Mouse (Mus musculus) limb, embryonic 11.5 days (tissue): Measurements from ENCODE around the gene Runx1. TPM values are rescaled to one million over a fixed set of nuclear protein-coding genes. Genes with fewer than 3 reads are reported as not detected.

Experiments
- ATAC-seq: fragments of 200-750 bp; cut with Nextera tagmentation; 2 replicates; pipeline ENCODE4 v1.8.0; 2017; ENCODE audit warnings: low read depth; ENCODE audit not compliant: insufficient number of reproducible peaks, low FRiP score, low TSS enrichment
- DNase-seq: peaks from one replicate; pipeline ENCODE4 v3.0.0-alpha.2; 2015; ENCODE audit warnings: low spot score
- H3K27ac ChIP-seq: fragments of 300-500 bp; sonication (generic); replicated peaks from 2 replicates; pipeline ENCODE4 v1.5.1; 2014; ENCODE audit warnings: low read depth, mild to moderate bottlenecking, low read length
- H3K27me3 ChIP-seq: fragments of 300-500 bp; sonication (generic); 2 replicates; pipeline ENCODE4 v1.6.1; 2014; ENCODE audit warnings: mild to moderate bottlenecking, low read length, mixed read lengths; ENCODE audit not compliant: control insufficient read depth, insufficient read depth
- H3K36me3 ChIP-seq: fragments of 300-500 bp; sonication (generic); 2 replicates; pipeline ENCODE4 v1.6.1; 2014; ENCODE audit warnings: mild to moderate bottlenecking, low read length, moderate library complexity, mixed read lengths; ENCODE audit not compliant: control insufficient read depth, insufficient read depth
- H3K4me1 ChIP-seq: fragments of 300-500 bp; sonication (generic); 2 replicates; pipeline ENCODE4 v1.6.1; 2014; ENCODE audit warnings: low read length, mixed read lengths; ENCODE audit not compliant: control insufficient read depth, insufficient read depth
- H3K4me2 ChIP-seq: fragments of 300-500 bp; sonication (generic); 2 replicates; pipeline ENCODE4 v1.6.1; 2014; ENCODE audit warnings: low read depth, mild to moderate bottlenecking, moderate library complexity; ENCODE audit not compliant: severe bottlenecking
- H3K4me3 ChIP-seq: fragments of 300-500 bp; sonication (generic); 2 replicates; pipeline ENCODE4 v1.5.1; 2014; ENCODE audit warnings: low read depth, low read length
- H3K9ac ChIP-seq: fragments of 300-500 bp; sonication (generic); 2 replicates; pipeline ENCODE4 v1.6.1; 2014; ENCODE audit warnings: mild to moderate bottlenecking, low read length
- H3K9me3 ChIP-seq: fragments of 300-500 bp; sonication (generic); 2 replicates; pipeline ENCODE4 v1.6.1; 2016; ENCODE audit warnings: low read length; ENCODE audit not compliant: control insufficient read depth
- WGBS: fragments of 180-500 bp; shearing (Covaris S2); extraction: QIAGEN DNeasy Blood & Tissue Kit; methylation state at CpG from one replicate; pipeline ENCODE4 v1.1.7; 2014; 5-methylcytosine and 5-hydroxymethylcytosine counted together
- polyA plus RNA-seq: library from polyadenylated mRNA; unstranded; fragments of >200 nt; fragmentation: Nextera tagmentation; extraction: Ambion mirVana; gene quantifications from 2 replicates; pipeline ENCODE4 v1.2.1, GENCODE M21; 2014

The Runx1 gene
- polyA plus RNA-seq, 1 experiment from 2014 or later = 2.7 TPM

- Histone ChIP-seq H3K27me3 (no peaks in the 10 kb centered on the region), H3K4me1 (peaks cover 27% of the 10 kb centered on the region; the same call in 1 of the 2 replicates), H3K36me3 (no peaks in the 10 kb centered on the region), H3K4me2 (no peak overlapping the region), H3K9ac (no peak overlapping the region), H3K9me3 (no peaks in the 10 kb centered on the region), H3K4me3 (no peak overlapping the region), H3K27ac (peak overlapping the region; percentile 42; the same call in 1 of the 2 replicates)
- DNase-seq = no peak
- 69% methylated on average over 5 of the region's 5 CpGs for WGBS
- ATAC-seq = peak; percentile 47; the same call in 1 of the 2 replicates
Observed at GRCm38 (mm10) chr16:92653816-92654215, 172.1 kb downstream of the Runx1 start.

DNA sequence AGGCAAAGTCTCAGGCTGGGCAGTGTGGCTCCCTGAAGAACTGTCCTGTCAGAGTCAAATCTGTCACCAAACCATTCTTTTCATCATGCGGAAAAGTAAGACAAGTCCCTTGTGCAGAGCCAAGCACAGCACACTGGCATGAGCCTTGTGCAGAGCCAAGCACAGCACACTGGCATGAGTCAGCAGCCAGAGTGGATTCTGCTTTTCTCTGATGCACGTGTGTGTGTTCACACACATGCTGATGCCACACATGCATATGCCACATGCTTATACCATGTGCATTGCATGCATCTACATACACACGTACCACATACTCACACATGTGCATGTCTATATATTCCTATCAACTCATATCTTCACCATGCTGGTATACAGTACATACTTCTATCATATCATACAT lies 174.7 kb downstream of the Runx1 start:
- ATAC-seq (no peak), DNase-seq (no peak)
- H3K4me3 ChIP-seq = no peak overlapping the region

DNA sequence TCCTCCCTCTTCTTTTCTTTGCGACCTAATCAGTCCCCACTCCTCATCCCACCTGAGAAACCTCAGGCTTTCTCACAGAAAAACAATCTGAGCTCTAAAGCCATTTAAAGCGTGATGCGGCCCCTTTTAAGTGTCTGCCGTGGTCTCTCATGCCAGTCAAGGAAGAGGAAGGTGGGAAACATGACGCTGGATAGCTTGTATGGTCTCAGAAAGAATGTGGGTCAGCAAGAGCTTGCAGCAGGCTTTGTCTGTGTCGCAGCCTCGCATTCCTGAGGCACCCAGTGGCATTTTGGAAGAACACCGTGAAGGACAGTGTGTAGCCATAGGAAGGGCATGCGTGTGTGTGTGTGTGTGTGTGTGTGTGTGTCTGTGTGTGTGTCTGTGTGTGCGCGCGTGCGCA lies 179.8 kb downstream of the Runx1 start:
- no peak overlapping the region for H3K4me2 ChIP-seq
- H3K27ac ChIP-seq = no peak overlapping the region
- ATAC-seq = no peak
- H3K36me3 ChIP-seq = no peaks in the 10 kb centered on the region
- H3K9me3 ChIP-seq = 0 out of 2 replicates have a peak, but pooled peaks cover 2% of the 10 kb centered on the region
- H3K9ac ChIP-seq = no peak overlapping the region
- H3K4me1 ChIP-seq = peaks cover 21% of the 10 kb centered on the region
- no peak for DNase-seq
- WGBS = 72% methylated on average over 13 of the region's 13 CpGs
- H3K4me3 ChIP-seq = no peak overlapping the region
- H3K27me3 ChIP-seq = no peaks in the 10 kb centered on the region

More for the DNA sequence above, 174.7 kb downstream of the Runx1 start:
- Histone ChIP-seq H3K9ac (no peak overlapping the region), H3K4me1 (peaks cover 19% of the 10 kb centered on the region; the same call in 1 of the 2 replicates), H3K36me3 (no peaks in the 10 kb centered on the region), H3K9me3 (0 out of 2 replicates have a peak, but pooled peaks cover 2% of the 10 kb centered on the region), H3K4me2 (no peak overlapping the region), H3K27ac (no peak overlapping the region), H3K27me3 (no peaks in the 10 kb centered on the region)
- 86% methylated on average over 3 of the region's 3 CpGs for WGBS

- Histone ChIP-seq H3K4me3 (no peak overlapping the region), H3K9me3 (0 out of 2 replicates have a peak, but pooled peaks cover 2% of the 10 kb centered on the region), H3K4me2 (no peak overlapping the region), H3K9ac (no peak overlapping the region), H3K27ac (no peak overlapping the region; the same call in 1 of the 2 replicates), H3K4me1 (peaks cover 21% of the 10 kb centered on the region), H3K36me3 (no peaks in the 10 kb centered on the region), H3K27me3 (no peaks in the 10 kb centered on the region)
- no peak for DNase-seq
- ATAC-seq = no peak
- 90% methylated on average over 22 of the region's 22 CpGs for WGBS
Observed at GRCm38 (mm10) chr16:92645423-92646115, 180.4 kb downstream of the Runx1 start.

DNA sequence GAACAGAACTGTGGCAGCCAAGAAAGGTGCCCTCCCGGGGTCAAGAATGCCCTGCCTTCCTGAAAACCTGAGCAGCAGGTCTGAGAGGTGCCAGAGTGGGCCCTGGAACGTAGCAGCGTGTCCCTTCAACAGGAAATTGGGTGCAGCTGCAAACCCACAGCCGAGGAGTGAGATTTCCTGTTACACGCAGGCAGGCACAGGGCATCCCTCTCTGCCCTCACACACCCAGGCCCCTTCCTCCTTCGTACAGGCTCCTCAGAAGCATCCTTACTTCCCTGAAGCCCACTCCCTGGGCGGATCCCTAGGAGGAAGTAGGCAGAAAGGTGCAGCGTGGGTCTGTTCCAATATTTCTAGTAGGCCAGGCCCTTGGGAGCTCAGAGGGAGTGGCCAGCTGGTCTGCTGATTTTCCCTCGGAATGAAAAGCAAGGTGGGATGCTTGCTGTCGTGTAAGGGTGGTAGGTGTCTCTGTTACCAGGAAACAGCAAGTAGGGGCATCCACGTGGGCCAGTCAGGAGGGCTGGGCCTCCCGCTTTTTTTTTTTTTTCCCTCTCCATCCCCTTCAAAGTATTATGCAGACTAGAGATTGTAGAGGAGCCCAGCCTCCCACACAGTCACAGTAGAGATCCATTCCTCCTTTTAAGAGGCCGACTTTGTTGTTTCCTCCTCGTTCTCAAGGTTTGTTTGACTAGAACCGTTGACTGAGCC lies 181.1 kb downstream of the Runx1 start:
- 0 out of 2 replicates have a peak overlapping the region, but pooled peaks have one; percentile 26 for H3K27ac ChIP-seq
- ATAC-seq = no peak

GRCm38 (mm10) chr16:92644315-92644714 lies 181.6 kb downstream of the Runx1 start:
- Histone ChIP-seq H3K9ac (0 out of 2 replicates have a peak overlapping the region, but pooled peaks have one; percentile 45), H3K4me1 (peaks cover 21% of the 10 kb centered on the region), H3K27me3 (no peaks in the 10 kb centered on the region), H3K4me2 (no peak overlapping the region), H3K9me3 (0 out of 2 replicates have a peak, but pooled peaks cover 2% of the 10 kb centered on the region), H3K4me3 (no peak overlapping the region), H3K27ac (0 out of 2 replicates have a peak overlapping the region, but pooled peaks have one; percentile 26), H3K36me3 (no peaks in the 10 kb centered on the region)
- ATAC-seq (no peak), DNase-seq (no peak)
- WGBS = 71% methylated on average over 10 of the region's 10 CpGs

More for the DNA sequence above, 181.1 kb downstream of the Runx1 start:
- Histone ChIP-seq H3K4me1 (peaks cover 21% of the 10 kb centered on the region), H3K4me2 (0 out of 2 replicates have a peak overlapping the region, but pooled peaks have one; percentile 8), H3K36me3 (no peaks in the 10 kb centered on the region), H3K9me3 (0 out of 2 replicates have a peak, but pooled peaks cover 2% of the 10 kb centered on the region), H3K4me3 (no peak overlapping the region), H3K27me3 (no peaks in the 10 kb centered on the region), H3K9ac (peak overlapping the region; percentile 45; the same call in 1 of the 2 replicates)
- WGBS = 45% methylated on average over 15 of the region's 15 CpGs
- no peak for DNase-seq

DNA sequence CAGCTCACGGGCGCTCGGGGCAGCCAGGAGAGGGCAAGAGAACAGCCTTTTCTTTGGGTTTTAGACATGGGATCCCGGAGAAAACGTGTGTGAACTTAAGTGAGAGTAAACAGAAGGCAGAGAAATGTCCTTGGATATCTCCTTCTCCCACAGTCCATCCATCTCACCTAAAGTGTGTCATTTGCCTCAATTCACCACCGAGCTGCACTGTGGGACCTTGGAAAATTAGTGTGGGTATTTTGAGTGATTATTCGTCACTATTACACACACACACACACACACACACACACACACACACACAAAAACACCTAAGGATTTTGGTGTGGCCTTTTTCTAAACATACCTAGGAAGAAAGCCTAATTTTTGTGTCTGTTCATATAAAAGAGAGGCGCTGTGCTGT lies 183.7 kb downstream of the Runx1 start:
- Histone ChIP-seq H3K4me2 (no peak overlapping the region), H3K9me3 (no peaks in the 10 kb centered on the region), H3K4me3 (no peak overlapping the region), H3K9ac (no peak overlapping the region), H3K27me3 (no peaks in the 10 kb centered on the region), H3K4me1 (peaks cover 21% of the 10 kb centered on the region), H3K27ac (no peak overlapping the region), H3K36me3 (no peaks in the 10 kb centered on the region)
- WGBS = 89% methylated on average over 8 of the region's 8 CpGs
- DNase-seq (no peak), ATAC-seq (no peak)

DNA sequence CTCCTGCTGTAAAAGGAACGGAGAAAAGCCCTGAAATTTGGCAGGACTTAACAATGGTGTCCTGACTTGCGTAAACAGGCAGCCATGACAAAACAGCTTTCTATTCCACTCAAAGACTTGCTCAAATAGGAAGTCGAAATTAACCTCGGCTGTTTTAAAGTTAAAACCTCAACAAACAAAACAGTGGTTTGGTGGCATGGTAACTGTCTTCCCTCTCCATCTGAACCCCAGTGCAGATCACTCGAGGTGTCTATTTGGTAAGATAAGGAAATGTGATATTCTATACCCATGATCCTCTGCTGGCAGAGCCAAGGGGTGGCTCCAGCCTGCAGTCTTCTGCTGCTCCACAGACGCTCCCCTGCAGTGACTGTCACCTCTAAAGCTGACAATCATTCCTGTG lies 184.9 kb downstream of the Runx1 start:
- no peak for DNase-seq

More for the DNA sequence above, 184.9 kb downstream of the Runx1 start:
- H3K27me3 ChIP-seq = no peaks in the 10 kb centered on the region
- H3K9ac ChIP-seq = no peak overlapping the region
- no peak overlapping the region for H3K27ac ChIP-seq
- WGBS = 79% methylated on average over 6 of the region's 6 CpGs
- no peak for ATAC-seq
- no peak overlapping the region for H3K4me2 ChIP-seq
- no peaks in the 10 kb centered on the region for H3K9me3 ChIP-seq
- no peak overlapping the region for H3K4me3 ChIP-seq
- peaks cover 18% of the 10 kb centered on the region for H3K4me1 ChIP-seq
- no peaks in the 10 kb centered on the region for H3K36me3 ChIP-seq
